Mouse (Mus musculus) kidney, adult 2 months (tissue): ENCODE measurements at regions not wholly inside any gene's neighbourhood (a gene's known extent, or its start where the extent isn't known, plus 50 kb on each side); places are given as distances from the start of the nearest gene placed in this dataset.

Experiments
- CTCF ChIP-seq: fragments of 200-500 bp; conservative IDR thresholded peaks from 2 replicates; pipeline ENCODE4 v1.5.1; 2011; ENCODE audit warnings: low read depth, mild to moderate bottlenecking, control low read depth, low read length, moderate library complexity, mixed read lengths; ENCODE audit not compliant: insufficient read depth, insufficient read length
- POLR2A ChIP-seq: fragments of 200-500 bp; IDR thresholded peaks from one replicate; pipeline ENCODE4 v1.6.1; 2011; ENCODE audit warnings: low read depth, low read length, control low read depth

DNA sequence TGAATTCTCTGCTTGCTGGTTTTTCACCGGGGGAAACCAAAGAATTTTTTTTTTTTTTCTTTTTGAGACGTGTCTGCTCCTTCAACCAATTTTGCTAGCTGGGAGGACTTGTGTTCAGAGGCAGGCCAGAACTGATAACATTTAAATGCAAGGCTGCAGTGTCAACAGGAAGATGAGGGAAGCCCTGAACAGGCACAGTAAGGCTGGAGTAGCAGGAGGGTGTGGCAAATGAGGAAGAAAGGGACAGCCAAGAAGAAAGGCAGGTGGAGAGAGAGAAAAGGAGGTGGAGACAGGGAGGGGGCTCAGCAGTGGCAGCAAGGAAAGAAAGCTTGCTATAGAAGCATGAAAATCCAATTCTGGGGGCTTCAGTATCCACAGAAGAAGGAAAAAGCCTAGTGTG, 130.4 kb upstream of the Cadm1 start:
- TF ChIP-seq CTCF (no peak), POLR2A (no peak)
